Mouse (Mus musculus) limb, embryonic 14.5 days (tissue): ENCODE results near the gene Elmo1. TPM values are rescaled to one million over a fixed set of nuclear protein-coding genes. Genes with fewer than 3 reads are reported as not detected.

Source experiments
- ATAC-seq: fragments of 200-750 bp; cut with Nextera tagmentation; 2 replicates; pipeline ENCODE4 v1.8.0; 2017; ENCODE audit warnings: low read depth, moderate number of reproducible peaks, moderate TSS enrichment; ENCODE audit not compliant: low FRiP score
- DNase-seq: peaks from one replicate; pipeline ENCODE4 v3.0.0-alpha.2; 2015; ENCODE audit warnings: low spot score
- H3K27ac ChIP-seq: fragments of 300-500 bp; sonication (generic); replicated peaks from 2 replicates; pipeline ENCODE4 v1.5.1; 2014; ENCODE audit warnings: low read depth, mild to moderate bottlenecking, low read length, moderate library complexity, mixed read lengths
- H3K27me3 ChIP-seq: fragments of 300-500 bp; sonication (generic); 2 replicates; pipeline ENCODE4 v1.6.1; 2014; ENCODE audit warnings: low read length, mixed read lengths; ENCODE audit not compliant: control insufficient read depth, insufficient read depth
- H3K36me3 ChIP-seq: fragments of 300-500 bp; sonication (generic); 2 replicates; pipeline ENCODE4 v1.6.1; 2014; ENCODE audit warnings: mild to moderate bottlenecking, low read length, moderate library complexity, mixed read lengths; ENCODE audit not compliant: control insufficient read depth, insufficient read depth
- H3K4me1 ChIP-seq: fragments of 300-500 bp; sonication (generic); 2 replicates; pipeline ENCODE4 v1.6.1; 2014; ENCODE audit warnings: antibody characterized with exemption, low read length, mixed read lengths; ENCODE audit not compliant: control insufficient read depth, insufficient read depth
- H3K4me2 ChIP-seq: fragments of 300-500 bp; sonication (generic); replicated peaks from 2 replicates; pipeline ENCODE4 v1.6.1; 2014; ENCODE audit warnings: low read depth, mild to moderate bottlenecking, low read length, moderate library complexity; ENCODE audit not compliant: severe bottlenecking
- H3K4me3 ChIP-seq: fragments of 300-500 bp; sonication (generic); replicated peaks from 2 replicates; pipeline ENCODE4 v1.5.1; 2014; ENCODE audit warnings: low read length
- H3K9ac ChIP-seq: fragments of 300-500 bp; sonication (generic); 2 replicates; pipeline ENCODE4 v1.6.1; 2014; ENCODE audit warnings: mild to moderate bottlenecking, low read depth, low read length, moderate library complexity; ENCODE audit not compliant: severe bottlenecking
- H3K9me3 ChIP-seq: fragments of 300-500 bp; sonication (generic); 2 replicates; pipeline ENCODE4 v1.6.1; 2016; ENCODE audit warnings: low read length; ENCODE audit not compliant: control insufficient read depth
- POLR2A ChIP-seq: fragments of 200-500 bp; IDR thresholded peaks from 2 replicates; pipeline ENCODE4 v1.8.0; 2012; ENCODE audit warnings: inconsistent platforms, mild to moderate bottlenecking, moderate library complexity, borderline replicate concordance; ENCODE audit not compliant: insufficient read depth, insufficient read length; ENCODE audit errors: extremely low read depth
- WGBS: fragments of 180-500 bp; shearing (Covaris S2); extraction: QIAGEN DNeasy Blood & Tissue Kit; methylation state at CpG from one replicate; pipeline ENCODE4 v1.1.7; 2014; 5-methylcytosine and 5-hydroxymethylcytosine counted together
- polyA plus RNA-seq, 2 experiments: library from polyadenylated mRNA; depleted of rRNA in 1 of 2; stranded (reverse) in 1 of 2; unstranded in 1 of 2; fragments of >200 nt; fragmentation: Nextera tagmentation in 1 of 2; extraction: Ambion mirVana in 1 of 2; gene quantifications; 2 replicates each; pipeline versions ENCODE4 v1.2.1 to v1.2.3; 2012 to 2014

Gene Elmo1
- polyA plus RNA-seq, 2 experiments, result 12.8 TPM

DNA sequence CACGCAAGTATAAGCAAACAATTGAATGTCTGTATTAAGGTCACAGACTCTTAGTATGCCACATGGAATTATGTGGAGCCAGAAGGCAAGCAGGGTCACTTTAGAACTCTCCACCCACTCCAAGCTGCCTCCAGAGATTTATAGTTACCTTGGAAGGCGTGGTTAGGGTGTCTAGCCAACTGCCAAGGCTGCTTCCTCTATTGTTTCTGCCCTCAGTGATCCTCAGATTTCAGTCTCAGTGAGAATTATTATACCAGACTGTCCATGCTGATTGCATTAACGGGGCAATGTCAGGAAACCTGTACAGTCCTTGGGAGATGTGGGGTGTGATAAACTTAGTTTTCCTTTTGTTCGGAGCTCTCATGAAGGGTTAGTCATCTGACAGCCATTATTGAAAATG is 90.9 kb downstream of the Elmo1 start:
- WGBS, result 70% methylated on average over 4 of the region's 4 CpGs
- Histone ChIP-seq H3K36me3 (no peaks in the 10 kb centered on the region), H3K27ac (no peak overlapping the region), H3K4me1 (peaks cover 23% of the 10 kb centered on the region), H3K4me2 (no peak overlapping the region), H3K9ac (no peak overlapping the region), H3K4me3 (no peak overlapping the region), H3K27me3 (no peaks in the 10 kb centered on the region), H3K9me3 (no peaks in the 10 kb centered on the region)
- ATAC-seq, result no peak
- DNase-seq, result no peak
- TF ChIP-seq POLR2A, result no peak

DNA sequence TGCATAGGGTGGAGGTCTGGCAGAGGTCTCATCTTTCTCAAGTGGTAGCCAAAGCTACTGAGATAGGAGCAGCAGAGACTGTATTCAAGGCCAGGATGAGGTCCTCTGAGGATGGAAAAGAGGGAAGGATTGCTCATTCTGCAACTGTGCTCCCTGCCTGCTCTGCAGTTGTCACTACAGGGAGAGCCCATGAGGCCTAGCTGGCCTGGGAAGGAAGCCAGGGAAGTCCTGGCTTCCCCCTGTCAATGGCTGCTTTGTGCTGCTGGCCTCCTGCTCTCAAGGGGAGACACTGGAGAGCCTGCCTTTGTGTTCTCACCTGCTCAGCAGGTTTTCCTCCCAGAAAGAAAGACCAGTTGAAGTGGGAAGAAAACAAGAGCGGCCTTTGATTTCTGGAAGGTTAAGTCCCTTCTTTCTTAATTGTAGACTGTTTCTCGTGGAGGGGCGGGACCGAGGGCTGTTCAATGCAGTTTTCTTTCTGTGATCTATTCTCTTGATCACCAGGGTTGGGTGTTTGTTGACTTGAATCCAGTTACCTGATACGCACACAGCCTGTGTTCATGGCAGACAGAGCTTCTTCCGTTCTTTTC is 91.9 kb downstream of the Elmo1 start:
- no peak overlapping the region for H3K4me2 ChIP-seq
- ATAC-seq (no peak), DNase-seq (peak; percentile 62)
- H3K27ac ChIP-seq, result 0 out of 2 replicates have a peak overlapping the region, but pooled peaks have one; percentile 48
- no peak overlapping the region for H3K9ac ChIP-seq
- no peaks in the 10 kb centered on the region for H3K9me3 ChIP-seq
- no peaks in the 10 kb centered on the region for H3K27me3 ChIP-seq
- 61% methylated on average over 6 of the region's 6 CpGs for whole genome bisulfite sequencing
- no peaks in the 10 kb centered on the region for H3K36me3 ChIP-seq
- peaks cover 23% of the 10 kb centered on the region for H3K4me1 ChIP-seq
- TF ChIP-seq POLR2A, result no peak
- H3K4me3 ChIP-seq, result no peak overlapping the region

DNA sequence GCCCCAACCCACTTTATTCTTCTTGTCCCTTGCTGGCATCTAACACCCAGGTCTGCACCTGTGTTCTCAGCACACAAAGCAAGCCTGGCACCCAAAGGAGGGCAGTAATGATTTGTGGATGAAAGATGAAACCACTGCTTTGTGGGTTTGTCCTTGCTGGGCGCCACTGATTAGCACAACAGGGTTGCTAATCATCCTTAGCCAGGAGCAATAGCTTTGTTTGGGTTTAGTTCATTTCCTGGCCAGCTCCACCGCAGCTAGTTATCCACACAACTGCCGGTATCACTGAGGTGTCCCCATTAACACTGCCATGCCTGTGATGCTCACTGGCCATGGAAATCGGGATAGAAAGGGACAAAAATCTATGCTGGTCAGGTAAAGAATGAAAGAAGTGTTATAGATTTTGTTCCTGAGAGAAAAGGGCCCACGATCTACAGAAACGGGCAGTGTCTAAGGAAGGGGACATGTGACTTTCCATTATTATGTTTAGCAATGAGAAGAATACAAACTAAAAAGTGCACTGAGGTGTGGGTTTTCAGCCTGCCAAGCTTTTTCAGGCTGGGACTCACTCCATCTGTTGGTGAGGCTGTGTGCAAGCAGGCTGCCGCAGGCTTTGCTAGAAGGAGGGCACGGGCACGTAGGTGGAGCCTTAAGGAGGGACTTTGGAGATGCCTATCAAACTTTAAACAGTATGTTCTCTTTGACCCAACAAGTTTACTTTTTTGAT is 93.3 kb downstream of the Elmo1 start:
- no peak overlapping the region for H3K27ac ChIP-seq

DNA sequence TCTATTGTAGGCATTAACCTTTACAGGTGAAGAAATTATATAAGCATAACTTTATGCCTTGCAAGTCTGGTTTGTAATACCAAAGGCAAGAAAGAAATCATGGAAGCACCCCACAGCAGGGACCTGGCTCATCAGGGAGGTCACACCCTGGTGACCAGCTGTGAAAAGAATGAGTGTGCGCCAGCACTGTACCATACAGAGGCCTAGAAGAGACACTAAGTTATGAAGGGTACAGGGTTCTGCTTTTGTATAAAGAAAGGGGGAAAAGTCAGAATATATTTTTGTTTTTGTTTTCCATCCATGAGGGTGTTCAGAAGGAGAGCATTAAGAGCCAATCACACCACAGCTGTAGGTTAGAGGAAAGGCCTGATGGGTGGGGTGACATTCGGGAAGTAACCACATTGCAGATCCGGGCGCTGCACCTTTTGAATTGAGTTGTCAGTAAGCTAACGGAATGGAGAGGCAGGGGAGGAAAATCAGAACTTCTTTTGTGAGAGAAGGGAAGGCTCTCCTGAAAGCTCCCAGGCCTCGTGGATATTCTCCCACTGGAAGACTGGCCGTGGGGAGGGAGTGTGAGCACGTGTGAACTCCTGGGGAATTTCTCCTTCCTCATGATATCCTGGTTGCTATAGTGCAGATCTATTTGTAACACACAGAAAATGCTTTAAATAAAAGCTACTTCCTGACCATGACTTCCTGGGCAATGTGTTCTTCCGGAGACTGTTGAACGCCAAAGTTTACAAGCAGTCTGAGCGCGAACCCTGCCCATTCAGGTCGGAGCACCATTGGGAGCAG is 94.0 kb downstream of the Elmo1 start:
- no peak for TF ChIP-seq POLR2A
- Histone ChIP-seq H3K4me1 (peaks cover 23% of the 10 kb centered on the region), H3K27me3 (no peaks in the 10 kb centered on the region), H3K27ac (no peak overlapping the region), H3K9ac (no peak overlapping the region), H3K4me2 (no peak overlapping the region), H3K9me3 (no peaks in the 10 kb centered on the region), H3K4me3 (no peak overlapping the region), H3K36me3 (no peaks in the 10 kb centered on the region)
- ATAC-seq (no peak), DNase-seq (no peak)
- 69% methylated on average over 13 of the region's 13 CpGs for WGBS

More for the DNA sequence above, 93.3 kb downstream of the Elmo1 start:
- H3K9ac ChIP-seq, result no peak overlapping the region
- ATAC-seq (no peak), DNase-seq (no peak)
- no peak for TF ChIP-seq POLR2A
- 16% methylated on average over 9 of the region's 9 CpGs for WGBS
- H3K36me3 ChIP-seq, result no peaks in the 10 kb centered on the region
- H3K4me1 ChIP-seq, result peaks cover 23% of the 10 kb centered on the region
- no peaks in the 10 kb centered on the region for H3K9me3 ChIP-seq
- no peak overlapping the region for H3K4me2 ChIP-seq
- no peaks in the 10 kb centered on the region for H3K27me3 ChIP-seq
- no peak overlapping the region for H3K4me3 ChIP-seq

DNA sequence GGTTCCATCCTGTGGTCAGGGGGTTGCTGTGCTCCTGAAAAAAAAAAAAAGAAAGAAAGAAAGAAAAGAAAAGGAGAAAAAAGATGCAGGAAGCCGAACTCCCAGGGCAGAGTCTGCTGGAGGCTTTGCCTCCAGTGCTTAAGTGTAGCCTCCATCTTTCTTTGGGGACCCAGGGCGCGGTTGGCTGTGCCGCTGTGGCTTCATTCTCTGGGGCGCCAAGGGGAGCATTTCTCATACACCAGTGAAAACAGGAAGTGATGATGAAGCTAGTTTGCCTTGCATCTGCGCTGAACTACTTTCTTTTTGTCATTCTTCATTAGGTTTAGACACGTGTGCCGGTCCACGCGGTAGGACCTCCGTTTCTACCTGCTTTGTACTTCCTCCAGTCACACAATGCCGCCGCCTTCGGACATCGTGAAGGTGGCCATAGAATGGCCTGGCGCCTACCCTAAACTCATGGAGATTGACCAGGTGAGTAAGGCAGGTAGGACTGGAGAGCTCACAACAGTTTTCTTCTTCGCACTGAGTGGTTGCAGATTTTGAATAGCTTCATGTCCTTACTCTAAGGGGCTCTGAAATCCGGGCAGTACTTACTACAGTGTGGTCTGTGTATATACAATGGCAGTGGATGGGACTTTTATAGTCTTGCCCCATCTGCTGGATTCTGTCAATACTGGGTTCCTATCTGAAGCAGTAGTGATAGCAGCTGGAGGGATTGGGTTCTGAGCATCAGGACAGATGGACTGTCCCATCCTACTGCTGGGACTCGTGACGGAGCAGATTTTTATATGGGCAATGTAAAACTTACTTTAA is 94.8 kb downstream of the Elmo1 start:
- no peak overlapping the region for H3K4me3 ChIP-seq
- H3K9ac ChIP-seq, result no peak overlapping the region
- no peak for DNase-seq
- peaks cover 23% of the 10 kb centered on the region for H3K4me1 ChIP-seq
- no peaks in the 10 kb centered on the region for H3K27me3 ChIP-seq
- H3K4me2 ChIP-seq, result no peak overlapping the region
- no peaks in the 10 kb centered on the region for H3K36me3 ChIP-seq
- no peak overlapping the region for H3K27ac ChIP-seq
- ATAC-seq, result no peak
- 90% methylated on average over 20 of the region's 20 CpGs for WGBS
- no peaks in the 10 kb centered on the region for H3K9me3 ChIP-seq
- no peak for TF ChIP-seq POLR2A
